Mouse (Mus musculus): ENCODE measurements around the gene Ttc8.

GRCm38 (mm10) chr12:98878693-98879092 is 41.7 kb upstream of the Ttc8 start:
- TF ChIP-seq CTCF (IDR thresholded peaks at IDR 0.05 in 2 of 3, conservative IDR thresholded peaks at IDR 0.05 in 1 of 3; ENCODE audit: control insufficient read depth in 1 of 3, insufficient read depth in 1 of 3, low read depth in 2 of 3, low read length in 3 of 3, poor library complexity in 1 of 3, severe bottlenecking in 1 of 3) (no peak), UBTF (IDR thresholded peaks at IDR 0.05; ENCODE audit: borderline replicate concordance, insufficient read depth, low read depth, low read length) (no peak), MAX (IDR thresholded peaks at IDR 0.05; ENCODE audit: low read length) (no peak), GABPA (IDR thresholded peaks at IDR 0.05; ENCODE audit: low read depth, low read length) (no peak)

Measured in MEL (cell line).